Mouse (Mus musculus) G1E (cell line): ENCODE results near the gene Rbmx.

Source experiments
- CTCF ChIP-seq: IDR thresholded peaks from 2 replicates; pipeline ENCODE4 v1.5.1; 2012; ENCODE audit warnings: low read depth, low read length, inconsistent platforms, mixed read lengths
- GATA1 ChIP-seq: IDR thresholded peaks from 2 replicates; pipeline ENCODE4 v1.6.1; 2012; ENCODE audit warnings: borderline replicate concordance, low read length, inconsistent platforms, mixed read lengths
- GATA2 ChIP-seq: IDR thresholded peaks from 2 replicates; pipeline ENCODE4 v1.6.1; 2012; ENCODE audit warnings: low read depth, low read length, inconsistent platforms, borderline replicate concordance
- POLR2AphosphoS5 ChIP-seq: IDR thresholded peaks from 2 replicates; pipeline ENCODE4 v1.6.1; 2012; ENCODE audit warnings: low read depth, low read length, inconsistent platforms; ENCODE audit not compliant: insufficient replicate concordance
- TAL1 ChIP-seq: conservative IDR thresholded peaks from 2 replicates; pipeline ENCODE4 v1.6.1; 2012; ENCODE audit warnings: low read depth, low read length, inconsistent platforms, mixed read lengths

DNA sequence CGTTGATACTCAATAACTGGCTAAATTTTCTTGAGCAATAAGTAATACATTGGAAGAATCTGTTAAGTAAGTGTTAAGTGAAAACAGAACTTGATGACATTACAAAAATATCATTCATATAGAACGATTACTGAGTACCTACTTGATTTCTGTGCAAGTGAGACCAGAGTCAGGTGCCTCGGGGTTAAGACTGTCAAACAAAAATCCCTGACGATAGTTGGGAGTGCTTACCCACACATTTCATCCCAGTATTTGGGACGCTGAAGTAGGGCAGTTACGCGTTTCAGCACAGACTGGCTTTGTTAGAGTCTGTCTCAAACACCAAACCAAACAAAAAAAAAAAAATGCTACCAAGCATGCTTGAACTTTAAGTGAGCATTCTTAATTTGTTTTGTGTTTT, 576 bp upstream of the Rbmx start:
- TF ChIP-seq CTCF = no peak
- no peak for TF ChIP-seq GATA1
- no peak for TF ChIP-seq TAL1
- no peak for TF ChIP-seq POLR2AphosphoS5
- TF ChIP-seq GATA2 = no peak
